18 mouse cellular contexts compared by ENCODE assay signal in the genomic region with DNA sequence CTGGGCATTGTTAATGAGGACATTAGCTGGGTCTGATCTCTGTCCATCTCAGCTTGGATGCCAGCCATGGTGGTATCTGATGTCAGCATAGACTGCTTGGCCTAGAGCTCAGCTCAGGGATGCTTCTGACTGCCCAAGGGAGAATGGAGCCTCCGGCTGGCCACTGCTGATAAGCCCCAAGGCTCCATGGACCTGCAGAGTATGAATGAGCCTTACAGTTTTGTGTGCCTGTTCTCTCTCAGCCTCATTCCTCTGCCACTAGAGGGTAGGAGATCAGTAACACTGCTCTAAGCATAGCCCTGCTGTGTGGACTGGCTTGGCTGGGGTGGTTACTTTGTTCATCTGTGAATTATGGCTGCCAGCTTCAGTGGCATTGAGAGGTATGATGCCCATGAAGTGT. TPM values are rescaled to one million over a fixed set of nuclear protein-coding genes. Genes with fewer than 3 reads are reported as not detected.
DNase-seq lines count a peak whose midpoint lies in the region; ATAC-seq and TF ChIP-seq lines count a peak whose summit lies in the region.
"Had no signal": no experiment of that assay in that cellular context is flagged by ENCODE, and none has a peak within 500 bp of the region (broad histone marks: within the 10 kb centered on the region; RNA-seq: fewer than 3 reads in every experiment).

No protein-coding gene starts in this region.

- H3K27me3 ChIP-seq in hindbrain, postnatal 0 days (ENCODE audit: insufficient read depth, low read length) = no peaks in the 10 kb centered on the region
- H3K27me3 ChIP-seq in hindbrain, embryonic 13.5 days = no peaks in the 10 kb centered on the region
- H3K27me3 ChIP-seq in liver, embryonic 13.5 days = peaks cover 37% of the 10 kb centered on the region

- WGBS in hindbrain, postnatal 0 days = 70% methylated on average over 1 of the region's 1 CpGs
- WGBS in hindbrain, embryonic 13.5 days = 81% methylated on average over 1 of the region's 1 CpGs
- 29% methylated on average over 1 of the region's 1 CpGs for WGBS in liver, embryonic 13.5 days (ENCODE audit: insufficient replicate concordance)

- H3K4me3 ChIP-seq in hindbrain, postnatal 0 days (ENCODE audit: low read length) = no peak overlapping the region
- no peak overlapping the region for H3K4me3 ChIP-seq in hindbrain, embryonic 13.5 days
- H3K4me3 ChIP-seq in liver, embryonic 13.5 days (replicated peaks) = no peak overlapping the region
- H3K4me3 ChIP-seq: embryonic facial prominence, embryonic 10.5 days; heart, embryonic 13.5 days; limb, embryonic 15.5 days had no signal

- peaks cover 10% of the 10 kb centered on the region; the same call in 1 of the 2 replicates for H3K4me1 ChIP-seq in hindbrain, postnatal 0 days (ENCODE audit: insufficient read depth, low read length)
- H3K4me1 ChIP-seq in hindbrain, embryonic 13.5 days (replicated peaks) = peaks cover 46% of the 10 kb centered on the region
- H3K4me1 ChIP-seq in liver, embryonic 13.5 days (replicated peaks) = peaks cover 56% of the 10 kb centered on the region

- no peak overlapping the region for H3K4me2 ChIP-seq in hindbrain, postnatal 0 days (ENCODE audit: low read depth, low read length)
- no peak overlapping the region for H3K4me2 ChIP-seq in hindbrain, embryonic 13.5 days
- peak overlapping the region; percentile 13; the same call in 1 of the 2 replicates for H3K4me2 ChIP-seq in liver, embryonic 13.5 days
- H3K4me2 ChIP-seq: heart, embryonic 13.5 days; limb, embryonic 15.5 days had no signal

- H3K27ac ChIP-seq in hindbrain, postnatal 0 days = no peak overlapping the region
- H3K27ac ChIP-seq in hindbrain, embryonic 13.5 days = no peak overlapping the region
- peak overlapping the region; percentile 58 for H3K27ac ChIP-seq in liver, embryonic 13.5 days
- H3K27ac ChIP-seq: embryonic facial prominence, embryonic 10.5 days; heart, embryonic 13.5 days; limb, embryonic 15.5 days; macrophage had no signal

- no peak for DNase-seq in hindbrain, postnatal 0 days (ENCODE audit: low spot score)
- peak; percentile 22 for DNase-seq in brain, adult 2 months (ENCODE audit: low read depth, low spot score)
- peak; percentile 78 for DNase-seq in liver, embryonic 13.5 days
- DNase-seq in spleen, postnatal 14 days (ENCODE audit: low spot score in 2 of 2) = peak; percentile 29 to 37
- DNase-seq in T-cell, adult 2 months (ENCODE audit: low spot score) = no peak
- no peak for DNase-seq in heart, adult 18-20 months
- DNase-seq in ovary, adult 18-20 months (ENCODE audit: low spot score) = no peak
- DNase-seq: adrenal gland, adult 2 months; cerebellum, postnatal 10 days; gastrocnemius, postnatal 36 days; retina, postnatal 1 day; thymus, postnatal 4 days had no signal

- H3K9me3 ChIP-seq in hindbrain, postnatal 0 days (ENCODE audit: low read length) = no peaks in the 10 kb centered on the region
- no peaks in the 10 kb centered on the region for H3K9me3 ChIP-seq in hindbrain, embryonic 13.5 days
- no peaks in the 10 kb centered on the region for H3K9me3 ChIP-seq in liver, embryonic 13.5 days (replicated peaks)
- H3K9me3 ChIP-seq: embryonic facial prominence, embryonic 10.5 days; heart, embryonic 13.5 days; limb, embryonic 15.5 days had no signal

- H3K9ac ChIP-seq in hindbrain, postnatal 0 days (replicated peaks; ENCODE audit: low read length) = 0 out of 2 replicates have a peak overlapping the region, but pooled peaks have one; percentile 13
- no peak overlapping the region for H3K9ac ChIP-seq in hindbrain, embryonic 13.5 days
- peak overlapping the region; percentile 43 for H3K9ac ChIP-seq in liver, embryonic 13.5 days
- H3K9ac ChIP-seq: heart, embryonic 13.5 days; limb, embryonic 15.5 days had no signal

- no peaks in the 10 kb centered on the region for H3K36me3 ChIP-seq in hindbrain, postnatal 0 days (ENCODE audit: insufficient read depth, low read length)
- peaks cover 25% of the 10 kb centered on the region for H3K36me3 ChIP-seq in hindbrain, embryonic 13.5 days
- H3K36me3 ChIP-seq in liver, embryonic 13.5 days = no peaks in the 10 kb centered on the region
- H3K36me3 ChIP-seq: heart, embryonic 13.5 days; limb, embryonic 15.5 days had no signal

- no peak for ATAC-seq in hindbrain, postnatal 0 days
- ATAC-seq in hindbrain, embryonic 13.5 days (ENCODE audit: low FRiP score) = no peak
- peak; percentile 96 for ATAC-seq in liver, embryonic 13.5 days (ENCODE audit: low read depth)
- ATAC-seq: inflammation-experienced regulatory T-cells, adult 6 months had no signal

- TF ChIP-seq CTCF in hindbrain, postnatal 0 days (IDR thresholded peaks at IDR 0.05; ENCODE audit: low read depth) = 0 out of 2 replicates have a peak, but pooled peaks have one; percentile 14

RNA-seq across cellular contexts. Expression of a gene that starts 5.1 kb away (rescaled TPM):
- 168 and 180 TPM in 2 replicates for total RNA-seq in hindbrain, postnatal 0 days (2014; rRNA removed)
- polyA plus RNA-seq in hindbrain, postnatal 0 days (2015; fragmentation: Nextera tagmentation; extraction: Ambion mirVana) = 46.3 and 48.9 TPM in 2 replicates
- polyA plus RNA-seq in hindbrain, embryonic 13.5 days (2015; fragmentation: Nextera tagmentation; extraction: Ambion mirVana) = 81.1 and 88.9 TPM in 2 replicates
- 7.6 and 7.9 TPM in 2 replicates for polyA plus RNA-seq in liver, embryonic 13.5 days (2015; fragmentation: Nextera tagmentation; extraction: Ambion mirVana)
- 10 to 100 TPM; 13.1 to 15.1 TPM for total RNA-seq in heart, adult 18-20 months (2021)

RNA-seq across cellular contexts. Expression of a gene that starts 5.2 kb away (rescaled TPM):
- 43.5 and 63.3 TPM in 2 replicates for total RNA-seq in hindbrain, postnatal 0 days (2014; rRNA removed)
- polyA plus RNA-seq in hindbrain, postnatal 0 days (2015; fragmentation: Nextera tagmentation; extraction: Ambion mirVana) = 95.6 and 99.2 TPM in 2 replicates
- polyA plus RNA-seq in hindbrain, embryonic 13.5 days (2015; fragmentation: Nextera tagmentation; extraction: Ambion mirVana) = 76.0 and 79.8 TPM in 2 replicates
- 69.6 and 71.4 TPM in 2 replicates for polyA plus RNA-seq in liver, embryonic 13.5 days (2015; fragmentation: Nextera tagmentation; extraction: Ambion mirVana)
- total RNA-seq in heart, adult 18-20 months (2021) = 100 to 1,000 TPM; 170 to 176 TPM

Comparison
In these comparisons a context has a peak if more than half of its experiments do, and no peak if none do; other contexts are left out.
1. DNase-seq: peak in brain, adult 2 months (single experiment), liver, embryonic 13.5 days (single experiment) and spleen, postnatal 14 days (2 of 2); none in hindbrain, postnatal 0 days (single experiment), T-cell, adult 2 months (single experiment), heart, adult 18-20 months (0 of 2) and ovary, adult 18-20 months (single experiment).